Mouse (Mus musculus) B cell, adult 2 months (primary cell): Measurements from ENCODE around the gene Sptb.
A peak's percentile ranks its signal among the peaks of the same experiment; 100 is the strongest.

ENCODE experiments used
- DNase-seq, 2 experiments: peaks; one replicate each; pipeline ENCODE4 v3.0.0; 2022

The Sptb gene

GRCm38 (mm10) chr12:76710351-76711100, at the start of gene Sptb:
Sptb (minus strand) TSS chr12:76710547.
- DNase-seq: peak; percentile 42 to 52

GRCm38 (mm10) chr12:76752652-76753318, 42.4 kb upstream of the Sptb start:
- peak; percentile 57 for DNase-seq

GRCm38 (mm10) chr12:76750866-76751459, 40.6 kb upstream of the Sptb start:
- no peak for DNase-seq

- DNase-seq: no peak
Measured at GRCm38 (mm10) chr12:76727955-76728354, 17.6 kb upstream of the Sptb start.

- DNase-seq: no peak
Measured at GRCm38 (mm10) chr12:76722026-76722425, 11.7 kb upstream of the Sptb start.

- no peak for DNase-seq
Measured at GRCm38 (mm10) chr12:76720572-76720971, 10.2 kb upstream of the Sptb start.

GRCm38 (mm10) chr12:76718384-76718783, 8.0 kb upstream of the Sptb start:
- DNase-seq: no peak

- peak; percentile 62 to 66 for DNase-seq
Measured at GRCm38 (mm10) chr12:76709795-76710350, 474 bp downstream of the Sptb start.

- DNase-seq: peak in 1 of 2 experiments; percentile 18
Measured at GRCm38 (mm10) chr12:76708956-76709794, 1.2 kb downstream of the Sptb start.

GRCm38 (mm10) chr12:76708181-76708580, 2.2 kb downstream of the Sptb start:
- no peak for DNase-seq

GRCm38 (mm10) chr12:76696380-76696935, 13.9 kb downstream of the Sptb start:
- DNase-seq: no peak

GRCm38 (mm10) chr12:76695773-76696172, 14.6 kb downstream of the Sptb start:
- no peak for DNase-seq

GRCm38 (mm10) chr12:76694801-76695505, 15.4 kb downstream of the Sptb start:
- peak; percentile 37 to 41 for DNase-seq

GRCm38 (mm10) chr12:76687498-76688200, 22.7 kb downstream of the Sptb start:
- DNase-seq: no peak

- no peak for DNase-seq
Measured at GRCm38 (mm10) chr12:76685647-76686046, 24.7 kb downstream of the Sptb start.

- no peak for DNase-seq
Measured at GRCm38 (mm10) chr12:76684493-76684892, 25.9 kb downstream of the Sptb start.

- no peak for DNase-seq
Measured at GRCm38 (mm10) chr12:76681937-76682336, 28.4 kb downstream of the Sptb start.

GRCm38 (mm10) chr12:76677068-76677467, 33.3 kb downstream of the Sptb start:
- DNase-seq: no peak

- DNase-seq: no peak
Measured at GRCm38 (mm10) chr12:76676477-76676876, 33.9 kb downstream of the Sptb start.

- no peak for DNase-seq
Measured at GRCm38 (mm10) chr12:76675364-76675763, 35.0 kb downstream of the Sptb start.

GRCm38 (mm10) chr12:76673794-76674222, 36.5 kb downstream of the Sptb start:
- DNase-seq: no peak
